Mouse (Mus musculus) ES-E14 (cell line): ENCODE results near the gene Dip2b. TPM values are rescaled to one million over a fixed set of nuclear protein-coding genes. Genes with fewer than 3 reads are reported as not detected.
"Not testable (repeated sequence)": the region's sequence is repeated elsewhere in the genome, so short reads cannot be mapped to it uniquely, and the experiment has no call there.

Experiments used
- DNase-seq: peaks from one replicate; pipeline ENCODE4 v3.0.0-alpha.2; 2013; ENCODE audit warnings: low read depth, low spot score
- H3K27ac ChIP-seq: 2 replicates; pipeline ENCODE4 v1.5.1; 2012; ENCODE audit warnings: low read depth, mild to moderate bottlenecking, low read length, moderate library complexity, mixed read lengths; ENCODE audit not compliant: poor library complexity, insufficient read depth, severe bottlenecking
- H3K36me3 ChIP-seq: 2 replicates; pipeline ENCODE4 v1.6.1; 2012; ENCODE audit warnings: mild to moderate bottlenecking, low read length, moderate library complexity, mixed read lengths; ENCODE audit not compliant: control insufficient read depth, poor library complexity, insufficient read depth, severe bottlenecking
- H3K4me1 ChIP-seq, 2 experiments: fragments of 150-350 bp in 1 of 2; sonication (generic) in 1 of 2; 2 replicates each; pipeline ENCODE4 v1.6.1; 2012; ENCODE audit warnings: low read length in 2 of 2, mild to moderate bottlenecking in 1 of 2, mixed read lengths in 1 of 2; ENCODE audit not compliant: control insufficient read depth in 2 of 2, insufficient read depth in 2 of 2, poor library complexity in 1 of 2
- H3K4me3 ChIP-seq, 2 experiments: fragments of 150-350 bp in 1 of 2; sonication (generic) in 1 of 2; 2 replicates each; pipeline ENCODE4 v1.5.1; 2012; ENCODE audit warnings: low read length in 2 of 2, low read depth in 1 of 2, mild to moderate bottlenecking in 1 of 2, mixed read lengths in 1 of 2; ENCODE audit not compliant: insufficient read depth in 1 of 2, poor library complexity in 1 of 2, severe bottlenecking in 1 of 2
- H3K9ac ChIP-seq: 2 replicates; pipeline ENCODE4 v1.6.1; 2012; ENCODE audit warnings: low read depth, mild to moderate bottlenecking, low read length, mixed read lengths; ENCODE audit not compliant: poor library complexity, insufficient read depth, severe bottlenecking
- H3K9me3 ChIP-seq: fragments of 150-350 bp; sonication (generic); 2 replicates; pipeline ENCODE4 v1.6.1; 2012; ENCODE audit warnings: low read depth, mild to moderate bottlenecking, low read length; ENCODE audit not compliant: control insufficient read depth, insufficient read depth
- CHD2 ChIP-seq: IDR thresholded peaks from 2 replicates; pipeline ENCODE4 v1.6.1; 2014; ENCODE audit warnings: mild to moderate bottlenecking, low read depth, low read length, inconsistent platforms
- HCFC1 ChIP-seq: IDR thresholded peaks from 2 replicates; pipeline ENCODE4 v1.6.1; 2012; ENCODE audit warnings: low read length, inconsistent platforms, borderline replicate concordance; ENCODE audit not compliant: insufficient read depth
- MAFK ChIP-seq: IDR thresholded peaks from 2 replicates; pipeline ENCODE4 v1.6.1; 2014; ENCODE audit warnings: mild to moderate bottlenecking, low read depth, low read length, inconsistent platforms; ENCODE audit not compliant: insufficient read depth
- ZC3H11A ChIP-seq: IDR thresholded peaks from 2 replicates; pipeline ENCODE4 v1.6.1; 2012; ENCODE audit warnings: low read depth, mild to moderate bottlenecking, inconsistent platforms, low read length, borderline replicate concordance
- ZNF384 ChIP-seq: IDR thresholded peaks from 2 replicates; pipeline ENCODE4 v1.6.1; 2012; ENCODE audit warnings: low read depth, low read length, inconsistent platforms
- in situ Hi-C, 2 experiments: fragments of 600-800 bp; cut with MboI; formaldehyde crosslinking; loops; one replicate each; pipeline ENCODE4 v1.15.1; 2025; ENCODE audit warnings: low sequenced_read_pairs in 2 of 2, inconsistent platforms in 1 of 2; ENCODE audit not compliant: unreplicated experiment in 2 of 2
- total RNA-seq: library from RNA; depleted of rRNA; stranded (reverse); fragments of 300-350 nt; gene quantifications from 2 replicates; pipeline ENCODE4 v1.2.3, GENCODE M21; 2012

Gene Dip2b
- total RNA-seq, 1 experiment: 21.1 TPM

- in situ Hi-C loops: no loop called here
- no peak for DNase-seq
- H3K4me3 ChIP-seq: no peak overlapping the region
- H3K4me1 ChIP-seq: peaks cover 20 to 29% of the 10 kb centered on the region in 2 experiments
- TF ChIP-seq MAFK: no peak
- no peak for TF ChIP-seq ZNF384
- no peak for TF ChIP-seq CHD2
- no peak for TF ChIP-seq ZC3H11A
- peaks cover 46% of the 10 kb centered on the region for H3K36me3 ChIP-seq
- peak overlapping the region; percentile 27; the same call in 1 of the 2 replicates for H3K27ac ChIP-seq
- H3K9ac ChIP-seq: no peak overlapping the region; the same call in 1 of the 2 replicates
- H3K9me3 ChIP-seq: no peaks in the 10 kb centered on the region
Observed at GRCm38 (mm10) chr15:100256386-100256785, 217.9 kb downstream of the Dip2b start.

- H3K4me3 ChIP-seq: no peak overlapping the region
- TF ChIP-seq ZC3H11A (no peak), ZNF384 (no peak), HCFC1 (no peak), MAFK (no peak), CHD2 (no peak)
- peaks cover 47% of the 10 kb centered on the region for H3K36me3 ChIP-seq
- no peak overlapping the region for H3K9ac ChIP-seq
- no peaks in the 10 kb centered on the region for H3K9me3 ChIP-seq
- H3K27ac ChIP-seq: peak overlapping the region; percentile 80; the same call in 1 of the 2 replicates
- peaks cover 20 to 35% of the 10 kb centered on the region in 2 experiments for H3K4me1 ChIP-seq
- DNase-seq: no peak
- in situ Hi-C loops: no loop called here
Observed at GRCm38 (mm10) chr15:100257305-100257704, 218.8 kb downstream of the Dip2b start.

- DNase-seq: no peak
- no peak overlapping the region for H3K4me3 ChIP-seq
- TF ChIP-seq ZNF384: no peak
- no peak for TF ChIP-seq MAFK
- TF ChIP-seq HCFC1: no peak
- H3K4me1 ChIP-seq: peaks cover 31 to 34% of the 10 kb centered on the region in 2 experiments
- peak overlapping the region; percentile 68; the same call in 1 of the 2 replicates for H3K9ac ChIP-seq
- H3K9me3 ChIP-seq: no peaks in the 10 kb centered on the region
- in situ Hi-C loops: no loop called here
- H3K27ac ChIP-seq: peak overlapping the region; percentile 96
- H3K36me3 ChIP-seq: peaks cover 40% of the 10 kb centered on the region
Observed at GRCm38 (mm10) chr15:100258646-100259425, 220.4 kb downstream of the Dip2b start.

GRCm38 (mm10) chr15:100260351-100260750 is 221.9 kb downstream of the Dip2b start:
- peaks cover 31 to 34% of the 10 kb centered on the region in 2 experiments for H3K4me1 ChIP-seq
- H3K9me3 ChIP-seq, H3K27ac ChIP-seq, H3K4me3 ChIP-seq, DNase-seq, H3K9ac ChIP-seq, in situ Hi-C loops: not testable (repeated sequence)
- H3K36me3 ChIP-seq: peaks cover 28% of the 10 kb centered on the region
